Mouse (Mus musculus) myocyte (in vitro differentiated cells): ENCODE data around the gene Ttll5.

Experiments
- CEBPB ChIP-seq: IDR thresholded peaks from 2 replicates; pipeline ENCODE4 v1.6.1; 2011; ENCODE audit warnings: mild to moderate bottlenecking, moderate library complexity; ENCODE audit not compliant: poor library complexity, insufficient read depth, severe bottlenecking
- E2F4 ChIP-seq: IDR thresholded peaks from one replicate; pipeline ENCODE4 v1.6.1; 2011; ENCODE audit warnings: mild to moderate bottlenecking, control low read depth, moderate library complexity; ENCODE audit not compliant: insufficient read depth
- MAX ChIP-seq: IDR thresholded peaks from one replicate; pipeline ENCODE4 v1.6.1; 2011; ENCODE audit warnings: low read depth, mild to moderate bottlenecking, control low read depth
- MYOD1 ChIP-seq, 3 experiments: IDR thresholded peaks; one replicate each; pipeline ENCODE4 v1.6.1; 2011; ENCODE audit warnings: control low read depth in 2 of 3, low read depth in 2 of 3, mild to moderate bottlenecking in 2 of 3, moderate library complexity in 1 of 3; ENCODE audit not compliant: insufficient read length in 2 of 3, control insufficient read depth in 1 of 3
- POLR2A ChIP-seq: IDR thresholded peaks from one replicate; pipeline ENCODE4 v1.6.1; 2011; ENCODE audit warnings: low read depth, mild to moderate bottlenecking, control low read depth, moderate library complexity; ENCODE audit not compliant: insufficient read length
- POLR2AphosphoS2 ChIP-seq: IDR thresholded peaks from one replicate; pipeline ENCODE4 v1.6.1; 2011; ENCODE audit warnings: low read depth, control low read depth; ENCODE audit not compliant: insufficient read length
- REST ChIP-seq: IDR thresholded peaks from one replicate; pipeline ENCODE4 v1.6.1; 2011; ENCODE audit warnings: mild to moderate bottlenecking, control low read depth, moderate library complexity; ENCODE audit not compliant: insufficient read depth, insufficient read length
- TCF12 ChIP-seq: IDR thresholded peaks from one replicate; pipeline ENCODE4 v1.6.1; 2011; ENCODE audit warnings: mild to moderate bottlenecking, control low read depth; ENCODE audit not compliant: poor library complexity, insufficient read depth, severe bottlenecking
- TCF3 ChIP-seq: IDR thresholded peaks from one replicate; pipeline ENCODE4 v1.6.1; 2011; ENCODE audit warnings: low read depth, control low read depth; ENCODE audit not compliant: insufficient read length
- USF1 ChIP-seq: IDR thresholded peaks from one replicate; pipeline ENCODE4 v1.6.1; 2011; ENCODE audit warnings: low read depth, mild to moderate bottlenecking, control low read depth, moderate library complexity

GRCm38 (mm10) chr12:86023081-86023871 is 198.8 kb downstream of the Ttll5 start:
- no peak for TF ChIP-seq POLR2A
- no peak for TF ChIP-seq USF1
- no peak for TF ChIP-seq TCF3
- TF ChIP-seq TCF12 = no peak
- TF ChIP-seq CEBPB = no peak
- no peak for TF ChIP-seq E2F4
- no peak for TF ChIP-seq MAX
- no peak for TF ChIP-seq MYOD1 (IDR thresholded peaks at IDR 0.05; ENCODE audit: control insufficient read depth in 1 of 3, insufficient read length in 2 of 3, low read depth in 2 of 3)
- TF ChIP-seq POLR2AphosphoS2 = no peak
- TF ChIP-seq REST = no peak
